Mouse (Mus musculus): ENCODE measurements around the gene Mansc4.

Mansc4 gene

GRCm38 (mm10) chr6:147028396-147028795 is 58.4 kb downstream of the Mansc4 start:
- no peak for DNase-seq (ENCODE audit: low spot score)
